Mouse (Mus musculus): Measurements from ENCODE around the gene Pdcd5.

The Pdcd5 gene

GRCm38 (mm10) chr7:35647101-35647698 is at the start of gene Pdcd5:
Pdcd5 (minus strand) TSS chr7:35647521.
- peak; percentile 97 to 99 for DNase-seq (ENCODE audit: inconsistent age in 2 of 2, low spot score in 1 of 2)

- no peak for DNase-seq (ENCODE audit: inconsistent age in 2 of 2, low spot score in 1 of 2)
These were observed 45.3 kb upstream of the Pdcd5 start for GRCm38 (mm10) chr7:35692641-35693040.

GRCm38 (mm10) chr7:35692117-35692516 is 44.8 kb upstream of the Pdcd5 start:
- no peak for DNase-seq (ENCODE audit: inconsistent age in 2 of 2, low spot score in 1 of 2)

- DNase-seq (ENCODE audit: inconsistent age in 2 of 2, low spot score in 1 of 2) = no peak
These were observed 41.5 kb upstream of the Pdcd5 start for GRCm38 (mm10) chr7:35688781-35689349.

- no peak for DNase-seq (ENCODE audit: inconsistent age in 2 of 2, low spot score in 1 of 2)
These were observed 41.0 kb upstream of the Pdcd5 start for GRCm38 (mm10) chr7:35688276-35688675.

GRCm38 (mm10) chr7:35687229-35687628 is 39.9 kb upstream of the Pdcd5 start:
- DNase-seq (ENCODE audit: inconsistent age in 2 of 2, low spot score in 1 of 2) = peak; percentile 44 to 70

GRCm38 (mm10) chr7:35686756-35687155 is 39.4 kb upstream of the Pdcd5 start:
- DNase-seq (ENCODE audit: inconsistent age in 2 of 2, low spot score in 1 of 2) = peak; percentile 67 to 85

- peak in 1 of 2 experiments; percentile 49 for DNase-seq (ENCODE audit: inconsistent age in 2 of 2, low spot score in 1 of 2)
These were observed 38.9 kb upstream of the Pdcd5 start for GRCm38 (mm10) chr7:35686216-35686615.

- no peak for DNase-seq (ENCODE audit: inconsistent age in 2 of 2, low spot score in 1 of 2)
These were observed 36.2 kb upstream of the Pdcd5 start for GRCm38 (mm10) chr7:35683409-35684122.

GRCm38 (mm10) chr7:35681559-35681958 is 34.2 kb upstream of the Pdcd5 start:
- DNase-seq (ENCODE audit: inconsistent age in 2 of 2, low spot score in 1 of 2) = peak in 1 of 2 experiments; percentile 42

GRCm38 (mm10) chr7:35678976-35679375 is 31.7 kb upstream of the Pdcd5 start:
- DNase-seq (ENCODE audit: inconsistent age in 2 of 2, low spot score in 1 of 2) = no peak

- no peak for DNase-seq (ENCODE audit: inconsistent age in 2 of 2, low spot score in 1 of 2)
These were observed 21.0 kb upstream of the Pdcd5 start for GRCm38 (mm10) chr7:35668066-35669041.

GRCm38 (mm10) chr7:35663790-35664376 is 16.6 kb upstream of the Pdcd5 start:
- no peak for DNase-seq (ENCODE audit: inconsistent age in 2 of 2, low spot score in 1 of 2)

GRCm38 (mm10) chr7:35659173-35659572 is 11.9 kb upstream of the Pdcd5 start:
- DNase-seq (ENCODE audit: inconsistent age in 2 of 2, low spot score in 1 of 2) = peak; percentile 19 to 66

GRCm38 (mm10) chr7:35657829-35658228 is 10.5 kb upstream of the Pdcd5 start:
- DNase-seq (ENCODE audit: inconsistent age in 2 of 2, low spot score in 1 of 2) = no peak

GRCm38 (mm10) chr7:35651583-35652270 is 4.4 kb upstream of the Pdcd5 start:
- DNase-seq (ENCODE audit: inconsistent age in 2 of 2, low spot score in 1 of 2) = no peak

GRCm38 (mm10) chr7:35650716-35651410 is 3.5 kb upstream of the Pdcd5 start:
- no peak for DNase-seq (ENCODE audit: inconsistent age in 2 of 2, low spot score in 1 of 2)

- DNase-seq (ENCODE audit: inconsistent age in 2 of 2, low spot score in 1 of 2) = peak; percentile 53 to 76
These were observed 1.8 kb upstream of the Pdcd5 start for GRCm38 (mm10) chr7:35649071-35649470.

GRCm38 (mm10) chr7:35648239-35649069 is 1.1 kb upstream of the Pdcd5 start:
- DNase-seq (ENCODE audit: inconsistent age in 2 of 2, low spot score in 1 of 2) = no peak
